Mouse (Mus musculus) lung, postnatal 0 days (tissue): ENCODE results near the gene Car15.

ENCODE experiments used
- CTCF ChIP-seq: IDR thresholded peaks from 2 replicates; pipeline ENCODE4 v1.5.1; 2016; ENCODE audit warnings: antibody characterized with exemption, mild to moderate bottlenecking
- EP300 ChIP-seq: IDR thresholded peaks from 2 replicates; pipeline ENCODE4 v1.6.1; 2016; ENCODE audit warnings: antibody characterized with exemption, mild to moderate bottlenecking, control low read depth

DNA sequence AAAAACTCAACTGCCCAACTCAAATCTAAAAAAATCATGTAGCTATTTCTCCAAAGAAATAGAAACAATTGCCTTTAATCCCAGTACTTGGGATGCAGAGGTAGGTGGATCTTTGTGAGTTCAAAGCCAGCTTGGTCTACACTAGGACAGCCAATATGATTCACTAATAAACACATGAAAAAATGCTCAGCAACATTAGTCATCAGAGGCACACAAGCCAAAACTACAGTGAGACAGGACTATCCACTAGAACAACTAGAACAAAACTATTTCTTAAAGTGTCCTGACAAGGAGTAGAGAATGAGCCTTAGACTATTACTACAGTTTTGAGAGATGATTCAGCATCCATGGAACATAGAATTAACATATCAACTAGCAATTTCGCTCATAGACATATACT is 37.9 kb upstream of the Car15 start:
- TF ChIP-seq EP300 = no peak
- no peak for TF ChIP-seq CTCF
